Mouse (Mus musculus): ENCODE data around the gene Ube2d2b.

DNA sequence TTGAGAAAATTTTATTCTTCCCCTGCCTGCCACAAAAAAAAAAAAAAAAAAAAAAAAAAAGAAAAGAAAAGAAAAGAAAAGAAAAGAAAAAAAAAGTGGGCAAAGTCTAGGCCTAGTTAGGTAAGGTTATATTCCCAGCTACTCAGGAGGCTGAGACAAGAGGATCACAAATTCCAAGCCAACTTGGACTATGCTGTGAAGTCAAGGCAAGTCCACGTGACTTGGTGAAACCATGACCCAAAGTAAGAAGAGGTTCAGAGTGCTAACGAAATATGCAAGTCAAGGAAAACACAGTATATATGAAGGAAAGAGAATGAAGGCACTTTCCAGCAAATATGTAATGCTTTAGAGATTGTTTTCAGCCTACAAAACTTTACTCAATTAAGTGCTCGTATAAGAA lies 37.4 kb upstream of the Ube2d2b start:
- no peak for TF ChIP-seq POLR2A (IDR thresholded peaks at IDR 0.05; ENCODE audit: low read depth, low read length)
- TF ChIP-seq CTCF (IDR thresholded peaks at IDR 0.05; ENCODE audit: borderline replicate concordance, insufficient read depth, low read length) = no peak
